Mouse (Mus musculus) brain, embryonic 14.5 days (tissue): ENCODE measurements around the gene Idh3b.

Experiments
- CTCF ChIP-seq: fragments of 200-500 bp; IDR thresholded peaks from 2 replicates; pipeline ENCODE4 v1.5.1; 2012; ENCODE audit warnings: inconsistent platforms, mild to moderate bottlenecking, moderate library complexity, borderline replicate concordance; ENCODE audit not compliant: insufficient read depth, insufficient read length; ENCODE audit errors: extremely low read depth
- POLR2A ChIP-seq: fragments of 200-500 bp; IDR thresholded peaks from 2 replicates; pipeline ENCODE4 v1.6.1; 2012; ENCODE audit warnings: mild to moderate bottlenecking, inconsistent platforms, borderline replicate concordance; ENCODE audit not compliant: poor library complexity, insufficient read depth, insufficient read length, severe bottlenecking; ENCODE audit errors: extremely low read depth

DNA sequence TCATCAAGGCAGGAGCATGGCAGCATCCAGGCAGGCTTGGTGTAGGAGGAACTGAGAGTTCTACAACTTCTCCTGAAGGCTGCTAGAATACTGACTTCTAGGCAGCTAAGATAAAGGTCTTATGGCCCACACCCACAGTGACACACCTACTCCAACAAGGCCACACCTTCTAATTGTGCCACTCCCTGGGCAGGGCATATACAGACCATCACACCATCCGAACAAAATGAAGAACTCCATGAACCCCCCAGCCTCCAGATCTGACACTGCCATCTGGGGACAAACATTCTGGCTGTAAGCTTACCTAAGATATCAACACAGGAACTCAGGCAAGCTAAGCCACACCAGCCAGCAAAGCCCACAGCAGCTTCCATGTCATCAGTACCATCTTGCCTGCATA, 18.8 kb downstream of the Idh3b start:
- TF ChIP-seq POLR2A = no peak
- TF ChIP-seq CTCF = no peak
